Mouse (Mus musculus): ENCODE data around the gene Hdac9.
A peak's percentile ranks its signal among the peaks of the same experiment; 100 is the strongest.

The Hdac9 gene

GRCm38 (mm10) chr12:34696736-34697135, 220.2 kb downstream of the Hdac9 start:
- DNase-seq, result no peak

GRCm38 (mm10) chr12:34688941-34689340, 228.0 kb downstream of the Hdac9 start:
- DNase-seq, result no peak

GRCm38 (mm10) chr12:34683375-34683774, 233.5 kb downstream of the Hdac9 start:
- peak; percentile 46 to 60 for DNase-seq

GRCm38 (mm10) chr12:34682657-34683056, 234.2 kb downstream of the Hdac9 start:
- DNase-seq, result no peak

- DNase-seq, result no peak
These were observed 236.3 kb downstream of the Hdac9 start for GRCm38 (mm10) chr12:34680576-34680975.

- DNase-seq, result no peak
These were observed 239.8 kb downstream of the Hdac9 start for GRCm38 (mm10) chr12:34677110-34677509.

- no peak for DNase-seq
These were observed 242.7 kb downstream of the Hdac9 start for GRCm38 (mm10) chr12:34674235-34674634.

- no peak for DNase-seq
These were observed 243.4 kb downstream of the Hdac9 start for GRCm38 (mm10) chr12:34673539-34673938.

- DNase-seq, result peak; percentile 68 to 88
These were observed 252.1 kb downstream of the Hdac9 start for GRCm38 (mm10) chr12:34664758-34665157.

GRCm38 (mm10) chr12:34661378-34661777, 255.5 kb downstream of the Hdac9 start:
- DNase-seq, result no peak

GRCm38 (mm10) chr12:34660027-34660426, 256.9 kb downstream of the Hdac9 start:
- no peak for DNase-seq

GRCm38 (mm10) chr12:34658568-34658967, 258.3 kb downstream of the Hdac9 start:
- no peak for DNase-seq

GRCm38 (mm10) chr12:34658119-34658518, 258.8 kb downstream of the Hdac9 start:
- peak; percentile 3 to 53 for DNase-seq

GRCm38 (mm10) chr12:34653615-34654014, 263.3 kb downstream of the Hdac9 start:
- DNase-seq, result no peak

GRCm38 (mm10) chr12:34648753-34649152, 268.1 kb downstream of the Hdac9 start:
- DNase-seq, result no peak

GRCm38 (mm10) chr12:34641705-34642259, 275.1 kb downstream of the Hdac9 start:
- DNase-seq, result no peak

- DNase-seq, result no peak
These were observed 279.4 kb downstream of the Hdac9 start for GRCm38 (mm10) chr12:34637238-34638124.

GRCm38 (mm10) chr12:34619101-34619500, 297.8 kb downstream of the Hdac9 start:
- no peak for DNase-seq

- DNase-seq, result no peak
These were observed 298.6 kb downstream of the Hdac9 start for GRCm38 (mm10) chr12:34618321-34618720.

- DNase-seq, result no peak
These were observed 299.1 kb downstream of the Hdac9 start for GRCm38 (mm10) chr12:34617836-34618235.

GRCm38 (mm10) chr12:34614796-34615195, 302.1 kb downstream of the Hdac9 start:
- no peak for DNase-seq

GRCm38 (mm10) chr12:34612511-34612910, 304.4 kb downstream of the Hdac9 start:
- DNase-seq, result no peak

- DNase-seq, result no peak
These were observed 312.4 kb downstream of the Hdac9 start for GRCm38 (mm10) chr12:34604521-34604920.

- DNase-seq, result no peak
These were observed 322.6 kb downstream of the Hdac9 start for GRCm38 (mm10) chr12:34594167-34594793.
